Mouse (Mus musculus) cerebellum, postnatal 10 days (tissue): ENCODE data around the gene Igsf9.

Experiments used
- DNase-seq, 2 experiments: peaks; one replicate each; pipeline ENCODE4 v3.0.0; 2021; ENCODE audit warnings: mixed read lengths in 2 of 2

Gene Igsf9

GRCm38 (mm10) chr1:172469373-172469772 lies 12.2 kb upstream of the Igsf9 start:
- DNase-seq = peak in 1 of 2 experiments; percentile 5

- no peak for DNase-seq
Measured at GRCm38 (mm10) chr1:172469810-172470448, 11.7 kb upstream of the Igsf9 start.

GRCm38 (mm10) chr1:172472909-172473308 lies 8.7 kb upstream of the Igsf9 start:
- no peak for DNase-seq

GRCm38 (mm10) chr1:172474196-172474595 lies 7.4 kb upstream of the Igsf9 start:
- no peak for DNase-seq

GRCm38 (mm10) chr1:172475054-172475741 lies 6.4 kb upstream of the Igsf9 start, which contains the start of gene Slamf9:
TSS of gene Slamf9 (plus strand) at chr1:172475358.
- no peak for DNase-seq

- no peak for DNase-seq
Measured at GRCm38 (mm10) chr1:172478020-172478419, 3.6 kb upstream of the Igsf9 start.

GRCm38 (mm10) chr1:172480376-172480775 lies 1.2 kb upstream of the Igsf9 start:
- DNase-seq = no peak

- DNase-seq = peak in 1 of 2 experiments; percentile 8
Measured at GRCm38 (mm10) chr1:172481111-172481510, 477 bp upstream of the Igsf9 start.

GRCm38 (mm10) chr1:172482518-172483360 lies 1.2 kb downstream of the Igsf9 start:
- peak; percentile 25 to 34 for DNase-seq

GRCm38 (mm10) chr1:172483361-172483660 lies 1.7 kb downstream of the Igsf9 start:
- DNase-seq = peak; percentile 22 to 44

- DNase-seq = peak in 1 of 2 experiments; percentile 35
Measured at GRCm38 (mm10) chr1:172484236-172484635, 2.6 kb downstream of the Igsf9 start.

GRCm38 (mm10) chr1:172484671-172485070 lies 3.1 kb downstream of the Igsf9 start:
- DNase-seq = no peak

GRCm38 (mm10) chr1:172485821-172486220 lies 4.2 kb downstream of the Igsf9 start:
- DNase-seq = peak in 1 of 2 experiments; percentile 13

GRCm38 (mm10) chr1:172486236-172486635 lies 4.6 kb downstream of the Igsf9 start:
- DNase-seq = no peak

GRCm38 (mm10) chr1:172486651-172487050 lies 5.1 kb downstream of the Igsf9 start:
- DNase-seq = no peak

- DNase-seq = no peak
Measured at GRCm38 (mm10) chr1:172487859-172488258, 6.3 kb downstream of the Igsf9 start.

- no peak for DNase-seq
Measured at GRCm38 (mm10) chr1:172488831-172489230, 7.2 kb downstream of the Igsf9 start.

GRCm38 (mm10) chr1:172489585-172490250 lies 8.1 kb downstream of the Igsf9 start:
- DNase-seq = no peak

GRCm38 (mm10) chr1:172490261-172490661 lies 8.7 kb downstream of the Igsf9 start:
- DNase-seq = peak; percentile 97 to 98

- DNase-seq = no peak
Measured at GRCm38 (mm10) chr1:172492047-172492446, 10.5 kb downstream of the Igsf9 start.

GRCm38 (mm10) chr1:172493516-172493915 lies 11.9 kb downstream of the Igsf9 start:
- no peak for DNase-seq

GRCm38 (mm10) chr1:172496030-172496429 lies 14.4 kb downstream of the Igsf9 start:
- DNase-seq = no peak

- no peak for DNase-seq
Measured at GRCm38 (mm10) chr1:172497428-172497827, 15.8 kb downstream of the Igsf9 start.
